ENCODE assay signal across 9 mouse cellular contexts in the genomic region with DNA sequence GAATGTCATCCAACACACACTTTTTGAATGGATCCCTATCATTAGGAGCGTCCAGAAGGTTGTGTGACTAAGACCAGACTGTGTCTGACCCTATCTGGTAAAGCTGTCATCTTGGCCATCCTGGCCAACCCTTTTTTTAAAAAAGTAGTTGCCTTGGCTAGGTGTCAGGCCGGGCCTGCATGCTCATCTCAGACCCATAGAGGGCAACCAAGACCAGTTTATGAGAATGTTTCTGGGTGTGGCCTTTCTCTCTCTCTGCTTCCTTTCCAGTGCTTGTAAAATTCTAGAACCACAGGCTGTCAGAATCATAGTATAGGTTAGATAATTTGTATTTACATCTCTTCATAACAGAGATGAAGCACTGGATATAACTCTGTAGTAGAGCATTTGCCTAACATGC.
DNase-seq lines count a peak whose midpoint lies in the region; ATAC-seq and TF ChIP-seq lines count a peak whose summit lies in the region.
"Had no signal": no experiment of that assay in that cellular context is flagged by ENCODE, and none has a peak within 500 bp of the region (broad histone marks: within the 10 kb centered on the region; RNA-seq: fewer than 3 reads in every experiment).

No protein-coding gene starts in this region.

- H3K36me3 ChIP-seq in forebrain, embryonic 15.5 days, result no peaks in the 10 kb centered on the region
- no peaks in the 10 kb centered on the region for H3K36me3 ChIP-seq in forebrain, embryonic 13.5 days (ENCODE audit: poor library complexity, severe bottlenecking)
- H3K36me3 ChIP-seq: limb, embryonic 12.5 days had no signal

- CTCF ChIA-PET in Patski (lab: Charles Lee), result interaction anchor here (0.7 to 2.2 kb wide), 14 partner anchors 10 to 164 kb away, joined by 3 to 22 read pairs (median 4); no protein-coding TSS in a partner anchor

- DNase-seq in Patski (ENCODE audit: low read depth, low spot score), result no peak
- peak; percentile 32 to 42 for DNase-seq in cerebellum, postnatal 36 days
- peak; percentile 28 to 51 for DNase-seq in gastrocnemius, postnatal 4 days (ENCODE audit: low spot score in 2 of 2)
- DNase-seq in kidney, postnatal 36 days, result peak; percentile 53 to 77
- peak; percentile 32 to 55 for DNase-seq in spleen, adult 18-20 months

- H3K4me1 ChIP-seq in forebrain, embryonic 15.5 days, result no peaks in the 10 kb centered on the region
- H3K4me1 ChIP-seq in forebrain, embryonic 13.5 days, result no peaks in the 10 kb centered on the region
- H3K4me1 ChIP-seq: limb, embryonic 12.5 days had no signal

- no peak overlapping the region for H3K4me3 ChIP-seq in forebrain, embryonic 15.5 days
- H3K4me3 ChIP-seq in forebrain, embryonic 13.5 days, result no peak overlapping the region
- H3K4me3 ChIP-seq: limb, embryonic 12.5 days had no signal

- H3K9me3 ChIP-seq in forebrain, embryonic 15.5 days, result no peaks in the 10 kb centered on the region
- no peaks in the 10 kb centered on the region for H3K9me3 ChIP-seq in forebrain, embryonic 13.5 days (replicated peaks)
- H3K9me3 ChIP-seq: limb, embryonic 12.5 days had no signal

- no peak overlapping the region for H3K9ac ChIP-seq in forebrain, embryonic 15.5 days (replicated peaks)
- H3K9ac ChIP-seq in forebrain, embryonic 13.5 days, result no peak overlapping the region
- H3K9ac ChIP-seq: limb, embryonic 12.5 days had no signal

- no peak overlapping the region for H3K4me2 ChIP-seq in forebrain, embryonic 15.5 days (replicated peaks)
- H3K4me2 ChIP-seq in forebrain, embryonic 13.5 days, result no peak overlapping the region
- H3K4me2 ChIP-seq: limb, embryonic 12.5 days had no signal

- in situ Hi-C loops in Patski (cut with MboI; ENCODE audit: low pct_unique_long_range_greater_than_20kb), result loop anchor here (5.0 to 25.0 kb wide), 4 partner anchors 158 to 1418 kb away; no protein-coding TSS in a partner anchor

- no peak overlapping the region for H3K27ac ChIP-seq in forebrain, embryonic 15.5 days (replicated peaks)
- H3K27ac ChIP-seq in forebrain, embryonic 13.5 days, result no peak overlapping the region
- H3K27ac ChIP-seq: limb, embryonic 12.5 days had no signal

- no peaks in the 10 kb centered on the region for H3K27me3 ChIP-seq in forebrain, embryonic 15.5 days
- H3K27me3 ChIP-seq in forebrain, embryonic 13.5 days, result no peaks in the 10 kb centered on the region
- peaks cover 18% of the 10 kb centered on the region for H3K27me3 ChIP-seq in Patski

- TF ChIP-seq CTCF in Patski (IDR thresholded peaks at IDR 0.05), result peak; percentile 90

- 0 out of 2 replicates have a peak, but pooled peaks have one; percentile 16 for ATAC-seq in forebrain, embryonic 15.5 days (replicated peaks)
- no peak for ATAC-seq in forebrain, embryonic 13.5 days
- peak; percentile 73 for ATAC-seq in Patski
- ATAC-seq in megakaryocyte, adult 5-6 weeks (ENCODE audit: poor library complexity, severe bottlenecking), result peak; percentile 97

- WGBS in forebrain, embryonic 15.5 days, result 31% methylated on average over 2 of the region's 2 CpGs
- WGBS in forebrain, embryonic 13.5 days, result 52% methylated on average over 2 of the region's 2 CpGs

- POLR2A ChIA-PET in Patski (lab: Charles Lee), result interaction anchor here (1.2 kb wide), 1 partner anchor 76 kb away, joined by 3 read pairs; the partner anchor contains the start of gene Msn
